Comparison of ENCODE assay signal across 9 mouse cellular contexts in the genomic region with DNA sequence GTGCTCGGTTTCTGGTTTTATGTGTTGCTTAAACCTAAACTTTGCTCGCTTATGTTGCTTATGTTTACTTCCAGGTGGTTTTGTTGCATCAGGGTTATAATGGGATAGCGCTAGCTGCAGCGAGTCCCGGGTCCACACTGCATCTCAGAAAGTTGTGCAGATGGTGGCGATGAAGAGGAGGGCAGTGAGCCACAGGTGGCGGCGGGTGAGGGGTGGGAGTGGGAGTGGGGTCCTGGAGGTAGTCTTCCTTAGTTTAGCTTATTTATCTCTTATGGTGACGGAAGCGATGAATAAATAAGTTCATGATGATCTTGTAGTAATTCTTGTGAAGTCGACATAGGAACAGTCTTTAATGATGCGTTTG. TPM values are rescaled to one million over a fixed set of nuclear protein-coding genes. Genes with fewer than 3 reads are reported as not detected.
A peak's percentile ranks its signal among the peaks of the same experiment; 100 is the strongest.
DNase-seq lines count a peak whose midpoint lies in the region; ATAC-seq and TF ChIP-seq lines count a peak whose summit lies in the region.
"Had no signal": no experiment of that assay in that cellular context is flagged by ENCODE, and none has a peak within 500 bp of the region (broad histone marks: within the 10 kb centered on the region; RNA-seq: fewer than 3 reads in every experiment).

No protein-coding gene starts in this region.

- H3K9me3 ChIP-seq in kidney, embryonic 14.5 days (ENCODE audit: control insufficient read depth, low read length): no peaks in the 10 kb centered on the region
- H3K9me3 ChIP-seq in hindbrain, embryonic 13.5 days: no peaks in the 10 kb centered on the region
- no peaks in the 10 kb centered on the region for H3K9me3 ChIP-seq in midbrain, embryonic 11.5 days (ENCODE audit: control insufficient read depth, low read length)

- no peak for TF ChIP-seq CTCF in bone marrow, adult 2 months (IDR thresholded peaks at IDR 0.05; ENCODE audit: control insufficient read depth, insufficient read depth, low read length)

- peak overlapping the region; percentile 61 for H3K4me2 ChIP-seq in kidney, embryonic 14.5 days (replicated peaks; ENCODE audit: low read depth, low read length)
- H3K4me2 ChIP-seq in hindbrain, embryonic 13.5 days: peak overlapping the region; percentile 76
- peak overlapping the region; percentile 60 for H3K4me2 ChIP-seq in midbrain, embryonic 11.5 days

- 5% methylated on average over 12 of the region's 12 CpGs for WGBS in kidney, embryonic 14.5 days
- WGBS in bone marrow, adult 2 months: 8% methylated on average over 12 of the region's 12 CpGs
- WGBS in hindbrain, embryonic 13.5 days: 11% methylated on average over 12 of the region's 12 CpGs
- WGBS in midbrain, embryonic 11.5 days: 14% methylated on average over 12 of the region's 12 CpGs

- H3K4me3 ChIP-seq in kidney, embryonic 14.5 days (ENCODE audit: low read length): peak overlapping the region; percentile 60
- peak overlapping the region; percentile 70 for H3K4me3 ChIP-seq in bone marrow, adult 2 months (replicated peaks; ENCODE audit: control insufficient read depth, low read depth, low read length)
- peak overlapping the region; percentile 91 for H3K4me3 ChIP-seq in hindbrain, embryonic 13.5 days
- peak overlapping the region; percentile 92 for H3K4me3 ChIP-seq in midbrain, embryonic 11.5 days (ENCODE audit: low read depth, low read length)

- H3K36me3 ChIP-seq in kidney, embryonic 14.5 days (ENCODE audit: control insufficient read depth, insufficient read depth, low read length): no peaks in the 10 kb centered on the region
- no peaks in the 10 kb centered on the region for H3K36me3 ChIP-seq in hindbrain, embryonic 13.5 days
- H3K36me3 ChIP-seq in midbrain, embryonic 11.5 days (ENCODE audit: control insufficient read depth, insufficient read depth, low read length): no peaks in the 10 kb centered on the region

- no peak for TF ChIP-seq POLR2A in bone marrow, adult 2 months (IDR thresholded peaks at IDR 0.05; ENCODE audit: borderline replicate concordance, control insufficient read depth, low read depth, low read length)

- H3K4me1 ChIP-seq in kidney, embryonic 14.5 days (ENCODE audit: control insufficient read depth, insufficient read depth, low read length): no peaks in the 10 kb centered on the region
- H3K4me1 ChIP-seq in bone marrow, adult 2 months (ENCODE audit: control insufficient read depth, insufficient read depth, low read length): peaks cover 4% of the 10 kb centered on the region; the same call in 1 of the 2 replicates
- H3K4me1 ChIP-seq in hindbrain, embryonic 13.5 days (replicated peaks): peaks cover 23% of the 10 kb centered on the region
- 0 out of 2 replicates have a peak, but pooled peaks cover 2% of the 10 kb centered on the region for H3K4me1 ChIP-seq in midbrain, embryonic 11.5 days (ENCODE audit: control insufficient read depth, insufficient read depth, low read length)

- peak; percentile 41; the same call in 1 of the 2 replicates for ATAC-seq in kidney, embryonic 14.5 days (ENCODE audit: low FRiP score, low TSS enrichment)
- ATAC-seq in hindbrain, embryonic 13.5 days (ENCODE audit: low FRiP score): peak; percentile 55; the same call in 1 of the 2 replicates
- peak; percentile 47; the same call in 1 of the 2 replicates for ATAC-seq in midbrain, embryonic 11.5 days (ENCODE audit: low FRiP score)

- peak overlapping the region; percentile 78 for H3K9ac ChIP-seq in kidney, embryonic 14.5 days (ENCODE audit: low read depth, low read length)
- peak overlapping the region; percentile 85 for H3K9ac ChIP-seq in hindbrain, embryonic 13.5 days
- peak overlapping the region; percentile 79 for H3K9ac ChIP-seq in midbrain, embryonic 11.5 days (ENCODE audit: low read length)

- H3K27me3 ChIP-seq in kidney, embryonic 14.5 days (ENCODE audit: control insufficient read depth, insufficient read depth, low read length): no peaks in the 10 kb centered on the region
- H3K27me3 ChIP-seq in hindbrain, embryonic 13.5 days: no peaks in the 10 kb centered on the region
- no peaks in the 10 kb centered on the region for H3K27me3 ChIP-seq in midbrain, embryonic 11.5 days (ENCODE audit: control insufficient read depth, insufficient read depth, low read length)

- DNase-seq in kidney, postnatal 14 days: no peak
- no peak for DNase-seq in midbrain, embryonic 11.5 days (ENCODE audit: low spot score, missing footprints)
- no peak for DNase-seq in embryo, embryonic 11 days
- DNase-seq in urinary bladder, postnatal 10 days (ENCODE audit: low spot score): no peak
- DNase-seq in layer of hippocampus, postnatal 25 days (ENCODE audit: extremely low spot score in 1 of 2, low spot score in 1 of 2): no peak
- DNase-seq: gastrocnemius, postnatal 14 days had no signal

- H3K27ac ChIP-seq in kidney, embryonic 14.5 days (ENCODE audit: low read depth, low read length): no peak overlapping the region
- H3K27ac ChIP-seq in bone marrow, adult 2 months (ENCODE audit: control insufficient read depth, insufficient read depth, low read depth, low read length, poor library complexity): no peak overlapping the region; the same call in 1 of the 2 replicates
- no peak overlapping the region for H3K27ac ChIP-seq in hindbrain, embryonic 13.5 days
- no peak overlapping the region for H3K27ac ChIP-seq in midbrain, embryonic 11.5 days (ENCODE audit: low read depth, low read length)

RNA-seq across cellular contexts. Expression of a gene that starts 0.8 kb away (rescaled TPM):
- 33.0 and 37.5 TPM in 2 replicates for polyA plus RNA-seq in kidney, embryonic 14.5 days (2014; fragmentation: Nextera tagmentation; extraction: Ambion mirVana)
- 8.3 and 10.7 TPM in 2 replicates for polyA plus RNA-seq in bone marrow, adult 2 months (2011; ENCODE audit: insufficient read depth, insufficient read length, low replicate concordance, missing spikeins)
- polyA plus RNA-seq in hindbrain, embryonic 13.5 days (2015; fragmentation: Nextera tagmentation; extraction: Ambion mirVana): 45.3 and 46.2 TPM in 2 replicates
- polyA plus RNA-seq in midbrain, embryonic 11.5 days (2014; fragmentation: Nextera tagmentation; extraction: Ambion mirVana): 19.2 and 24.9 TPM in 2 replicates
- 100 to 1,000 TPM in 1 of 2 experiments, 10 to 100 TPM in 1; 95.5 to 102 TPM for total RNA-seq in layer of hippocampus, postnatal 25 days (2021)

RNA-seq across cellular contexts. Expression of a gene that starts 28.9 kb away (rescaled TPM):
- polyA plus RNA-seq in kidney, embryonic 14.5 days (2014; fragmentation: Nextera tagmentation; extraction: Ambion mirVana): 32.3 and 33.8 TPM in 2 replicates
- 5.0 and 6.6 TPM in 2 replicates for polyA plus RNA-seq in bone marrow, adult 2 months (2011; ENCODE audit: insufficient read depth, insufficient read length, low replicate concordance, missing spikeins)
- 44.6 and 48.7 TPM in 2 replicates for polyA plus RNA-seq in hindbrain, embryonic 13.5 days (2015; fragmentation: Nextera tagmentation; extraction: Ambion mirVana)
- 32.8 and 40.2 TPM in 2 replicates for polyA plus RNA-seq in midbrain, embryonic 11.5 days (2014; fragmentation: Nextera tagmentation; extraction: Ambion mirVana)
- 10 to 100 TPM; 11.3 to 14.1 TPM for total RNA-seq in layer of hippocampus, postnatal 25 days (2021)
